Mouse (Mus musculus): ENCODE data around the gene 4930544D05Rik. TPM values are rescaled to one million over a fixed set of nuclear protein-coding genes. Genes with fewer than 3 reads are reported as not detected.

The 4930544D05Rik gene
- polyA plus RNA-seq, 1 experiment from 2014 or later, result not detected

DNA sequence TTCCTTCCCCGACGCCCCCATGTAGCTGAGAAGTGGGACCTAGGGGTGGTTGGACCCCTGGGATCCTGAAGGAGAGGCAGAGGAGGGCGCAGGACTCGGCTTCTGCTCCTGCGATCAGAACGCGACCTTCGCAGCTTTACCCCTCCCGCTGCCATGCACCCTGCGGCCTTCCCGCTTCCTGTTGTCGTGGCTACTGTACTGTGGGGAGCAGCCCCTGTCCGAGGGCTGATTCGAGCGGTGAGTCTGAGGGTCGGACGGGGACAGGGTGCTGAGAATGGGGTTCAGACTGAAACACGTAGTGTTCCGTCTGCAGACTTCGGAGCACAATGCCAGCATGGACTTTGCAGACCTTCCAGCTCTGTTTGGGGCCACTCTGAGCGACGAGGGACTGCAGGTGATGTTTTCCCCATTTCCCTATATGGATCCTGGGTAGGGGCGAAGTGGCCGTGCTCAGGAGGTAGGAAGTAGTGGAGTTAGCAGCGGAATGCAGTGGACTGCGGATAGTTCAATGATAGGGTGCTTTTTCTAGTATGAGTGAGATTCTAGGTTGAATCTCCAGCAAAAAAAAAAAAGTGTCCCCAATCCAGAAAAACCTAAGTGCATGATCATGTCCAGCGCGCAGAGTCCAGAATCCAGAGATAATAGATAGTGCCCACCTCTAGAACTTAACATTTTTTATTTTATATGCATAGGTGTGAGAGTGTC, 32.2 kb downstream of the 4930544D05Rik start:
- H3K27ac ChIP-seq (ENCODE audit: low read depth, low read length), result peak overlapping the region; percentile 86
- peaks cover 27% of the 10 kb centered on the region for H3K4me1 ChIP-seq (replicated peaks; ENCODE audit: control insufficient read depth, insufficient read depth, low read length)
- H3K9ac ChIP-seq (ENCODE audit: low read length), result peak overlapping the region; percentile 65
- peaks cover 24% of the 10 kb centered on the region for H3K36me3 ChIP-seq (ENCODE audit: control insufficient read depth, insufficient read depth, low read length)
- no peaks in the 10 kb centered on the region for H3K9me3 ChIP-seq (ENCODE audit: control insufficient read depth, low read length)
- WGBS, result 6% methylated on average over 28 of the region's 28 CpGs
- H3K4me2 ChIP-seq (ENCODE audit: low read depth, low read length, severe bottlenecking), result peak overlapping the region; percentile 81
- DNase-seq (ENCODE audit: low spot score) (peak; percentile 73), ATAC-seq (replicated peaks; ENCODE audit: low FRiP score) (peak; percentile 21; the same call in 1 of the 2 replicates)
- no peaks in the 10 kb centered on the region for H3K27me3 ChIP-seq (ENCODE audit: control insufficient read depth, insufficient read depth, low read length)
- peak overlapping the region; percentile 60 for H3K4me3 ChIP-seq (ENCODE audit: low read depth, low read length)

DNA sequence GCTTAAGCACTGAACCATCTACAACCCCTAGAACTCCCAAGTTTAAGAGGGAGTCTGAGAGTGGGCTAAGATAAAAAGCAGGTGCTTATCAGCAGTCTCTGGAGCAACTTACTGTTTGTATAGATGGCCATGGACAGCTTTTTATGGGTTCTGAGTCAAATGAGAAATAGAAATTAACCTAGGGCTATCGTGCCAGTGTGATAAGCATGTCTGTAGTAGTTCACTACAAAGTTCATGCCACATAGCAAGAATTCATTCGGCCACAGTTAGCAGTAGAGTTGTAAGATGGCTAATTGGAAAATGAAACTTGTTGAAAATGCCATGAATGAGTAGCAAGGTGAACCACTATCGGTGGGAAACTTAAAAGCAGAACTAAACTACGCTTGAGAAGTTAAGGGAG, 32.9 kb downstream of the 4930544D05Rik start:
- peaks cover 24% of the 10 kb centered on the region for H3K36me3 ChIP-seq (ENCODE audit: control insufficient read depth, insufficient read depth, low read length)
- no peak overlapping the region for H3K27ac ChIP-seq (ENCODE audit: low read depth, low read length)
- H3K9me3 ChIP-seq (ENCODE audit: control insufficient read depth, low read length), result no peaks in the 10 kb centered on the region
- 90% methylated on average over 4 of the region's 4 CpGs for WGBS
- ATAC-seq (replicated peaks; ENCODE audit: low FRiP score) (no peak), DNase-seq (ENCODE audit: low spot score) (no peak)
- peaks cover 29% of the 10 kb centered on the region for H3K4me1 ChIP-seq (replicated peaks; ENCODE audit: control insufficient read depth, insufficient read depth, low read length)
- H3K9ac ChIP-seq (ENCODE audit: low read length), result no peak overlapping the region; the same call in 1 of the 2 replicates
- H3K27me3 ChIP-seq (ENCODE audit: control insufficient read depth, insufficient read depth, low read length), result no peaks in the 10 kb centered on the region
- H3K4me2 ChIP-seq (ENCODE audit: low read depth, low read length, severe bottlenecking), result peak overlapping the region; percentile 81; the same call in 1 of the 2 replicates
- peak overlapping the region; percentile 60; the same call in 1 of the 2 replicates for H3K4me3 ChIP-seq (ENCODE audit: low read depth, low read length)

DNA sequence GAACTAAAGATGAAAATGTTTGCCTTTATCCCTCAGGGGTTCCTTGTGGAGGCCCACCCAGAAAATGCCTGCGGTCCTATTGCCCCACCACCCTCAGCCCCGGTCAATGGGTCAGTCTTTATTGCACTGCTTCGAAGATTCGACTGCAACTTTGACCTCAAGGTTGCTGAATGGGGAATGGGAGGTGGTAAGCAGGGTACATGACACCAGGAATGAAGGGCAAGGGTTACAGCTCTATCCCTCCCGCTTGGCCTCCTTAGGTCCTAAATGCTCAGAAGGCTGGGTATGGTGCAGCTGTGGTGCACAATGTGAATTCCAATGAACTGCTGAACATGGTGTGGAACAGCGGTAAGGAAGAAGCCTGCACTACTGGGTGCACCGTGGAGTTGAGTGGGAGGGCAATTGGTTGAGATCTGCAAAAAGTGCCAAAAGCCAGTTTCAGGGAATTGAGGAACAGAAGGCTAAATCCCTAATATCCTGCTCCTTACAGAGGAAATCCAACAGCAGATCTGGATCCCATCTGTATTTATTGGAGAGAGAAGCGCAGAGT, 33.6 kb downstream of the 4930544D05Rik start:
- H3K9ac ChIP-seq (ENCODE audit: low read length), result no peak overlapping the region
- peaks cover 29% of the 10 kb centered on the region for H3K4me1 ChIP-seq (replicated peaks; ENCODE audit: control insufficient read depth, insufficient read depth, low read length)
- no peak overlapping the region for H3K4me3 ChIP-seq (ENCODE audit: low read depth, low read length)
- H3K27ac ChIP-seq (ENCODE audit: low read depth, low read length), result no peak overlapping the region
- 85% methylated on average over 8 of the region's 8 CpGs for WGBS
- H3K9me3 ChIP-seq (ENCODE audit: control insufficient read depth, low read length), result no peaks in the 10 kb centered on the region
- no peaks in the 10 kb centered on the region for H3K27me3 ChIP-seq (ENCODE audit: control insufficient read depth, insufficient read depth, low read length)
- ATAC-seq (replicated peaks; ENCODE audit: low FRiP score), result no peak
- H3K36me3 ChIP-seq (ENCODE audit: control insufficient read depth, insufficient read depth, low read length), result peaks cover 24% of the 10 kb centered on the region
- no peak overlapping the region for H3K4me2 ChIP-seq (ENCODE audit: low read depth, low read length, severe bottlenecking)
- no peak for DNase-seq (ENCODE audit: low spot score)

DNA sequence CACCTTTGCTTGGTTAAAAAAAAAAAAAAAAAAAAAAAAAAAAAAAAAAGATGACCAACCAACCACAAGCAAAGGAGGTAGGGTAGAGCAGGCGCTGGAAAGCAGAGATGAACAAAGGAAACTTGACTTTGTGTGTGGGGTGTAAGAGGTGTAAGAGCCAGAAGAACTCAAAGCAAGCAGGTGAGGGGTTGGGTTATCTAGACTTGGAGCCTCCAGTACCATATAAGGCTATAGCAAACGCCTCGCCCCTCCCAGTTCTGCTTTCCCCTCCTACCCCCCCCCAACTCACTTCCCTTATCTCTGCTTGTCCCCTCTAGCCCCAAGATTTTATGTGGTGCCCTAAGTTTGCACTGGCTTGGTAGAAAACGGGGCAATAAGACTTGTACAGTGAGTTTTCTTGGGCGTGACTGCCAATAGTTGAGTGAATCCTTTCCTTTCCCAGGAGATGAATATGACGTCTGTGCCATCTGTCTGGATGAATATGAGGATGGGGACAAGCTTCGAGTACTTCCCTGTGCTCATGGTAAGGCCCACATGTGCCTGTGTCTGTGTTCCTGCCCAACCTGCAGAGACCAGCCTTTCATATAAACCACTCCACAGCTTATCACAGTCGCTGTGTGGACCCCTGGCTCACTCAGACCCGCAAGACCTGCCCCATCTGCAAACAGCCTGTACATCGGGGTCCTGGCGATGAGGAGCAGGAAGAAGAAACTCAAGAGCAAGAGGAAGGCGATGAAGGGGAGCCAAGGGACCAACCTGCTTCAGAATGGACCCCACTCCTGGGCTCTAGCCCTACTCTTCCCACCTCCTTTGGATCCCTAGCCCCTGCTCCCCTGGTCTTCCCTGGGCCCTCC, 34.9 kb downstream of the 4930544D05Rik start:
- no peak for ATAC-seq (replicated peaks; ENCODE audit: low FRiP score)
- Histone ChIP-seq H3K27ac (ENCODE audit: low read depth, low read length) (no peak overlapping the region), H3K4me3 (ENCODE audit: low read depth, low read length) (no peak overlapping the region), H3K9me3 (ENCODE audit: control insufficient read depth, low read length) (no peaks in the 10 kb centered on the region), H3K4me2 (ENCODE audit: low read depth, low read length, severe bottlenecking) (no peak overlapping the region), H3K36me3 (ENCODE audit: control insufficient read depth, insufficient read depth, low read length) (peaks cover 21% of the 10 kb centered on the region), H3K27me3 (ENCODE audit: control insufficient read depth, insufficient read depth, low read length) (no peaks in the 10 kb centered on the region), H3K9ac (ENCODE audit: low read length) (no peak overlapping the region), H3K4me1 (replicated peaks; ENCODE audit: control insufficient read depth, insufficient read depth, low read length) (peaks cover 29% of the 10 kb centered on the region)
- peak; percentile 46 for DNase-seq (ENCODE audit: low spot score)
- 86% methylated on average over 11 of the region's 12 CpGs for WGBS

DNA sequence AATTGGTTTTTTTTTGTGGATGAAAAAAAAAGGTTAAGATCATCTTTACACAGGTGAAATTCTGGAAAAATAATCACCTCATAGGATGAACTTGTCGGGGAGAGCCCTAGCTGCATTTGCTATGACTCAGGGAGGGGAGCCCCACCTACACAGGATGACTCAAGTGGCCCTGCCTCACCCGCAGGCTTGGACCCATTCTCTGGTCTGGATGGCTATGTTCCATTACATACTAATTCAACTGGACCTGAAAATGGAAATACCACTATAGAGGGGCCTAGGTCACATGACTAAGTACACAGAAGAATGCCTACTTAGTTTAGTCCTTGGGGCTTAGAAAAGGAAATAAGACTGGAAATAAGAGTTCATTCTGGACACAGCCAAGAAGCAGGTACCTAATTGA, 35.7 kb downstream of the 4930544D05Rik start:
- ATAC-seq (replicated peaks; ENCODE audit: low FRiP score) (no peak), DNase-seq (ENCODE audit: low spot score) (no peak)
- Histone ChIP-seq H3K4me3 (ENCODE audit: low read depth, low read length) (no peak overlapping the region), H3K4me2 (ENCODE audit: low read depth, low read length, severe bottlenecking) (no peak overlapping the region), H3K36me3 (ENCODE audit: control insufficient read depth, insufficient read depth, low read length) (peaks cover 21% of the 10 kb centered on the region), H3K4me1 (replicated peaks; ENCODE audit: control insufficient read depth, insufficient read depth, low read length) (peaks cover 29% of the 10 kb centered on the region), H3K27me3 (ENCODE audit: control insufficient read depth, insufficient read depth, low read length) (no peaks in the 10 kb centered on the region), H3K9ac (ENCODE audit: low read length) (no peak overlapping the region), H3K9me3 (ENCODE audit: control insufficient read depth, low read length) (no peaks in the 10 kb centered on the region), H3K27ac (ENCODE audit: low read depth, low read length) (no peak overlapping the region)
- WGBS, result 82% methylated on average over 2 of the region's 2 CpGs

DNA sequence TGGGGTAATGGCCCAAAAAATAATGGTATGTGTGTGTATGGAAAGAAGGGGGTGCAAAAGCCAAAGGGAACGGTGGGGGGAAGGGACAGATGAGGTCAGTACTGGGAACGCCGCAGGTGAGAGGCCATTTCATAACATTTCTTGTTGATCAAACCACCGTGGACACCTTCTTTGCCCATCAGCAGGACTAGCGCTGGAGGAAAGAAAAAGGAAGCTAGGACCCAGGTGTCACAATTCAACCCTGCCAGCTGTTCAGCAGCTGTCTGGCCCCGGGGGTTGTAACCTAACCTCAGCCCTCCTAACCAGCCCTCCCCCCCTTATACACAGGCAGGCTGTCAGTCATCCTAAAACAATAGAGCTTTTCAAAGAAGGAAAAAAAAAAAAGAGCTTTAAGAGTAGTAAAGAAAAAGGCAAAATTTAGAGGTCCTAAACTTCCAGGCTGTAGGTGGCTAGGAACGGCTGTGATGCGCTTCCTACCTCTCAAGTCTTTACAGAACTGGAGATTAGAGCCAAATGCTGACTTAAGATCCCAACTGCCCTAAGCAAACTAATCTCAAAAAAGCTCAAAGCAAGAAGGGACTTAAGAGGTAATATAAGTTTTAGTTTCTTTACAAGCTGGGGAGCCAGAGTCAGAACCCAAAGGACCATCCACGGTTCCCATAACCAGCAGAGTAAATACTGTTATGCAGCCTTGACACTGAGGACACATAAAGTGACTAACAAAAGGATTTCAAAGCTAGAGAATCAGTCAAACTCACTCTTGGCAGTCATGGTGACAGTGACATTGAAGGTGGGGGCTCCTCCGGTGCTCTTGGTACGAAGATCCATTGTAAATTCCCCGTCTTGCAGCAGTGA, 36.6 kb downstream of the 4930544D05Rik start:
- Histone ChIP-seq H3K4me2 (ENCODE audit: low read depth, low read length, severe bottlenecking) (peak overlapping the region; percentile 97), H3K4me3 (ENCODE audit: low read depth, low read length) (peak overlapping the region; percentile 99), H3K36me3 (ENCODE audit: control insufficient read depth, insufficient read depth, low read length) (peaks cover 21% of the 10 kb centered on the region), H3K4me1 (replicated peaks; ENCODE audit: control insufficient read depth, insufficient read depth, low read length) (peaks cover 36% of the 10 kb centered on the region), H3K9ac (ENCODE audit: low read length) (peak overlapping the region; percentile 98), H3K27ac (ENCODE audit: low read depth, low read length) (no peak overlapping the region), H3K9me3 (ENCODE audit: control insufficient read depth, low read length) (no peaks in the 10 kb centered on the region), H3K27me3 (ENCODE audit: control insufficient read depth, insufficient read depth, low read length) (no peaks in the 10 kb centered on the region)
- DNase-seq (ENCODE audit: low spot score), result peak; percentile 50
- 76% methylated on average over 12 of the region's 12 CpGs for WGBS
- no peak for ATAC-seq (replicated peaks; ENCODE audit: low FRiP score)

DNA sequence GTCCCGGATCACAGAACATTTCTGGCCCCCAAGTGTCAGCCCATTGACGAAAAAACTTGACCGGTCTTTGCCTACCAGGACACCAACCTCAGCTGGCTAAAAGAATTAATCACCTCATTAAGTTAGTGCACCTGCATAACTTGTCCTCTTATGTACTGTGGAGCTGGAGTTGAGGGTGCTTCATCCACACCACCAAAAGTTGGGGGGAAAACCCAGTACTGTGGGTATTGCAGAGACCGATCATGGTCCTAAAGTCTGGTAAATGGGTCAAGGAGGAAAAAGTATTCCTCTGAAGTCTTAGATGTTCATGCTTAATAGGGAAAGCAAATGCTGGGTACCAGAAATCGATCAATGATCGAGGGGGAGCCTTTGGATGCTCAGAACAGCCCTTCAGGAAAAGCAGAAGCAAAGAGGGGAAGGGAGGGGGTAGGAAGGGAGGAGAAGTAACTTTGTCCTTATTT, 37.3 kb downstream of the 4930544D05Rik start:
- Histone ChIP-seq H3K4me3 (ENCODE audit: low read depth, low read length) (peak overlapping the region; percentile 99), H3K4me2 (ENCODE audit: low read depth, low read length, severe bottlenecking) (peak overlapping the region; percentile 97), H3K27ac (ENCODE audit: low read depth, low read length) (peak overlapping the region; percentile 94), H3K9ac (ENCODE audit: low read length) (peak overlapping the region; percentile 98), H3K36me3 (ENCODE audit: control insufficient read depth, insufficient read depth, low read length) (peaks cover 21% of the 10 kb centered on the region), H3K27me3 (ENCODE audit: control insufficient read depth, insufficient read depth, low read length) (no peaks in the 10 kb centered on the region), H3K4me1 (replicated peaks; ENCODE audit: control insufficient read depth, insufficient read depth, low read length) (peaks cover 35% of the 10 kb centered on the region), H3K9me3 (ENCODE audit: control insufficient read depth, low read length) (no peaks in the 10 kb centered on the region)
- ATAC-seq (replicated peaks; ENCODE audit: low FRiP score) (no peak), DNase-seq (ENCODE audit: low spot score) (peak; percentile 41)
- 64% methylated on average over 6 of the region's 6 CpGs for WGBS
